Mouse (Mus musculus) spleen, adult 12 weeks (tissue): ENCODE data around the gene Brinp2.

Experiments
- DNase-seq: peaks from one replicate; pipeline ENCODE4 v3.0.0; 2022; ENCODE audit warnings: low spot score

Gene Brinp2

GRCm38 (mm10) chr1:158220148-158220547 is 136.0 kb downstream of the Brinp2 start:
- DNase-seq: no peak

- DNase-seq: no peak
Observed at GRCm38 (mm10) chr1:158218750-158219149, 137.4 kb downstream of the Brinp2 start.

GRCm38 (mm10) chr1:158218294-158218693 is 137.8 kb downstream of the Brinp2 start:
- DNase-seq: no peak

- DNase-seq: no peak
Observed at GRCm38 (mm10) chr1:158215581-158215980, 140.5 kb downstream of the Brinp2 start.

- DNase-seq: no peak
Observed at GRCm38 (mm10) chr1:158214743-158215142, 141.4 kb downstream of the Brinp2 start.

GRCm38 (mm10) chr1:158213736-158214135 is 142.4 kb downstream of the Brinp2 start:
- DNase-seq: no peak

GRCm38 (mm10) chr1:158207620-158208019 is 148.5 kb downstream of the Brinp2 start:
- DNase-seq: no peak

- DNase-seq: no peak
Observed at GRCm38 (mm10) chr1:158202932-158203331, 153.2 kb downstream of the Brinp2 start.
